Mouse (Mus musculus) intestine, postnatal 0 days (tissue): ENCODE results near the gene Rassf3. TPM values are rescaled to one million over a fixed set of nuclear protein-coding genes. Genes with fewer than 3 reads are reported as not detected.

Source experiments
- ATAC-seq: fragments of 200-750 bp; cut with Nextera tagmentation; 2 replicates; pipeline ENCODE4 v1.8.0; 2017; ENCODE audit warnings: mild to moderate bottlenecking, moderate TSS enrichment, moderate library complexity
- H3K27ac ChIP-seq: fragments of 300-500 bp; sonication (generic); 2 replicates; pipeline ENCODE4 v1.5.1; 2014; ENCODE audit warnings: mild to moderate bottlenecking, low read depth, low read length, moderate library complexity
- H3K27me3 ChIP-seq: fragments of 300-500 bp; sonication (generic); replicated peaks from 2 replicates; pipeline ENCODE4 v1.6.1; 2014; ENCODE audit warnings: low read length, mixed read lengths; ENCODE audit not compliant: control insufficient read depth, insufficient read depth
- H3K36me3 ChIP-seq: fragments of 300-500 bp; sonication (generic); 2 replicates; pipeline ENCODE4 v1.6.1; 2014; ENCODE audit warnings: mild to moderate bottlenecking, moderate library complexity; ENCODE audit not compliant: control insufficient read depth, insufficient read depth
- H3K4me1 ChIP-seq: fragments of 300-500 bp; sonication (generic); replicated peaks from 2 replicates; pipeline ENCODE4 v1.6.1; 2014; ENCODE audit warnings: antibody characterized with exemption, low read length, mixed read lengths; ENCODE audit not compliant: control insufficient read depth, insufficient read depth
- H3K4me2 ChIP-seq: fragments of 300-500 bp; sonication (generic); replicated peaks from 2 replicates; pipeline ENCODE4 v1.6.1; 2014; ENCODE audit warnings: low read depth, mild to moderate bottlenecking, moderate library complexity
- H3K4me3 ChIP-seq: fragments of 300-500 bp; sonication (generic); 2 replicates; pipeline ENCODE4 v1.5.1; 2014; ENCODE audit warnings: low read depth, low read length
- H3K9ac ChIP-seq: fragments of 300-500 bp; sonication (generic); 2 replicates; pipeline ENCODE4 v1.6.1; 2014; ENCODE audit warnings: mild to moderate bottlenecking, low read depth, low read length
- H3K9me3 ChIP-seq: fragments of 300-500 bp; sonication (generic); 2 replicates; pipeline ENCODE4 v1.6.1; 2016; ENCODE audit warnings: mixed run types; ENCODE audit not compliant: control insufficient read depth
- CTCF ChIP-seq: sonication (generic); IDR thresholded peaks from 2 replicates; pipeline ENCODE4 v1.5.1; 2016; ENCODE audit warnings: low read depth, mild to moderate bottlenecking, control low read depth, antibody characterized with exemption, moderate library complexity
- WGBS: fragments of 180-500 bp; shearing (Covaris S2); extraction: QIAGEN DNeasy Blood & Tissue Kit; methylation state at CpG from one replicate; pipeline ENCODE4 v1.1.7; 2014; 5-methylcytosine and 5-hydroxymethylcytosine counted together
- polyA plus RNA-seq: library from polyadenylated mRNA; unstranded; fragments of >200 nt; fragmentation: Nextera tagmentation; extraction: Ambion mirVana; gene quantifications from 2 replicates; pipeline ENCODE4 v1.2.1, GENCODE M21; 2015

The Rassf3 gene
- polyA plus RNA-seq, 1 experiment from 2014 or later: 16.7 TPM

DNA sequence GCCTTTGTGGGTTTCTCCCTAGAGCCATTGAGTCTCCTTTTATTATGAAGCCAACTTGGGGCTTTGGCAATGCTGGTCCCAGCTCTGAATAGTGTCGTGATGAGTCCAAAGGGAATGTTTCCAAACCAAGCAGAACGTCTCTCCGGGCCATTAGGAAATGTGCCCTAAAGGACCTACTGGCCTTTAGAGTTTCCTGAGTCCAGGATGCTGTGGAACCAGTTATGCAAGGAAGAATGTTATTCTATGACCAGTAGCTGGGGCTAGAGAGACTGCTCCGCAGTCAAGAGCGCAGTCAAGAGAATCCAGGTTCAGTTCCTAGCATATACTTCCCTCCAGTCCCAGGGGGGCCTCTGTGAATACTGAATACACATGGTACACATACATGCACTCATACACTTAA is 23.9 kb upstream of the Rassf3 start:
- no peak overlapping the region for H3K4me2 ChIP-seq
- peak overlapping the region; percentile 76 for H3K27ac ChIP-seq
- H3K9ac ChIP-seq: no peak overlapping the region
- H3K4me1 ChIP-seq: no peaks in the 10 kb centered on the region; the same call in 1 of the 2 replicates
- ATAC-seq: peak; percentile 54
- H3K36me3 ChIP-seq: no peaks in the 10 kb centered on the region
- H3K4me3 ChIP-seq: no peak overlapping the region
- no peaks in the 10 kb centered on the region for H3K27me3 ChIP-seq
- TF ChIP-seq CTCF: peak; percentile 73
- H3K9me3 ChIP-seq: no peaks in the 10 kb centered on the region
- 35% methylated on average over 5 of the region's 5 CpGs for WGBS

DNA sequence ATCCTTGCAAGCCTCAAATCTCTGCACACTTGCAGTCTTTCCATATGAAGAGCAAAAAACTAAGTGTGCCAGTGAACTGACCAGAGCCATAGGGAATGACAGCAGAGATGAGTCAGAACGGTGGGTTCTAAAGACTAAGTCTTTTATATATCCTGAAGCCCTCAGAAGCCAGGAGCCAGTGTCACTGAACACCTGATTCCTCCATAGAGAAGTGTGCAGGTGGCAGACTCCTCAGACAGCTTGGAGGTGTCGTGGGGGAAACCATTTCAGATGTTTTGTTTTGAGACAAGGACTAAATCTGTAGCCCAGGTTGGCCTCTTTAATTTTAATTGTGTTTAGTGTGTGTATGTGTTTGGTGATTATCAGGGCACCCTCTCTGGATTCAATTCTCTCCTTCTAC is 22.9 kb upstream of the Rassf3 start:
- Histone ChIP-seq H3K9me3 (no peaks in the 10 kb centered on the region), H3K9ac (no peak overlapping the region), H3K4me2 (no peak overlapping the region), H3K36me3 (no peaks in the 10 kb centered on the region), H3K27ac (no peak overlapping the region), H3K4me3 (no peak overlapping the region), H3K4me1 (0 out of 2 replicates have a peak, but pooled peaks cover 6% of the 10 kb centered on the region), H3K27me3 (no peaks in the 10 kb centered on the region)
- TF ChIP-seq CTCF: no peak
- 49% methylated on average over 2 of the region's 2 CpGs for WGBS
- no peak for ATAC-seq

DNA sequence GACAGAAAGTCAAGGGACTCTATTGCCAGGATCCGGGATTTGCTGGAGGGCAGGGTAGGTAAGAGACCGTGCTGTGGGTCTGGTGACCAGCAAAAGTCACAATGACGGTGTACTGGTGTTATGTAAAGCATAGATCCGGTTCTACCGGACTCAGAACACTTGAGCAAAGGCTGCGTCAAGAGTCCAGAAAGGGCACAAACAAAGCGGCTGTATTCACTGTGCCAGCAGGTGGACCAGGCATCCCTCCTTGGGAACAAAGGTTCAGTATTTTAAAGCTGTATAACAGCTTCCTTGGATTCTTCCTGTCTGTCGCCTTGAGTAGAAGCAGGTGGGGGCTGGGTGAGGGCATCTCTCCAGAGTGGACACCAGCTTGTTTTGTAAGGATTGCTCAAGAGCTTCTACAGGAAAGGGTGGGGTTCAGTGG is 22.3 kb upstream of the Rassf3 start:
- Histone ChIP-seq H3K9me3 (no peaks in the 10 kb centered on the region), H3K36me3 (no peaks in the 10 kb centered on the region), H3K4me3 (no peak overlapping the region), H3K4me1 (0 out of 2 replicates have a peak, but pooled peaks cover 9% of the 10 kb centered on the region), H3K4me2 (0 out of 2 replicates have a peak overlapping the region, but pooled peaks have one; percentile 32), H3K27ac (peak overlapping the region; percentile 67), H3K27me3 (no peaks in the 10 kb centered on the region), H3K9ac (no peak overlapping the region)
- WGBS: 31% methylated on average over 8 of the region's 8 CpGs
- TF ChIP-seq CTCF: no peak
- ATAC-seq: peak; percentile 73

DNA sequence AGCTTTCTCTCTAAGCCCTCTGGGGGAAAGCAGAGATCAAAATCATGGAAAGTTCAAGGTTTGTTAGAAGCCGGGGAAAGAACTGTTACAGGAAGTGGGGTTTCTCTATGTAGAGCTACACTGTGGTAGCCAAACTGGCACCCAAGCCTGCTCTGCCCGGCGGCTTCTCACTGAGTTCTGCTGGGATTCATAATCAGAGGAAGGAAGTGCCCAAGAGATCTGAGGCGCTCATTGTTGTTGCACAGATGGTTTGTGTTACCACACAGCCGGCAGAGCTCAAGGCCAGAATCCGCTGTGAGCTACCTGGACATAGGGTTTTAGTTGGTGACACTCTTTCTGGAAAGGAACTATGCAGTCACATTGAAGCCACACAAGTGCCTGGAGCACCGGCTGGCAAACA is 21.8 kb upstream of the Rassf3 start:
- H3K27me3 ChIP-seq: no peaks in the 10 kb centered on the region
- peak overlapping the region; percentile 67 for H3K27ac ChIP-seq
- 0 out of 2 replicates have a peak overlapping the region, but pooled peaks have one; percentile 32 for H3K4me2 ChIP-seq
- WGBS: 73% methylated on average over 7 of the region's 7 CpGs
- H3K9ac ChIP-seq: no peak overlapping the region
- no peak for ATAC-seq
- TF ChIP-seq CTCF: no peak
- H3K4me1 ChIP-seq: 0 out of 2 replicates have a peak, but pooled peaks cover 9% of the 10 kb centered on the region
- no peaks in the 10 kb centered on the region for H3K36me3 ChIP-seq
- H3K4me3 ChIP-seq: no peak overlapping the region
- no peaks in the 10 kb centered on the region for H3K9me3 ChIP-seq

DNA sequence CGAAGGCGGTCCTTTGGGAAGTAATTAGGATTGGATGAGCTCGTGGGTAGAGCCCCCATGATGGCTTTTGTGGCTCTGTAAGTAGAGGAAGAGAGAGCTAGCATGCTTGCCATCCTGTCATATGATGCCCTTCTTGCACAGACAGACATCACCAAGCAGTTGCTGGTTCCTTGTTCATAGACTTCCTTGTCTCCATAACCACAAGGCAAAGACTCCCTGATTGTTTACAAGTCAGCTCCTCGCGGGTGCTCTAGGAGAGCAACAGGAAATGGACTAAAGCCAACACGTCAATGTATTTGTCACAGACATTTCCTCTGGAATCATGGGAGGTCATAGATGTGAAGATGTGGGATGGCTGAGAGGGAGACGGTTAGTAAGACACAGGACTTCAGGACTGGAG is 20.5 kb upstream of the Rassf3 start:
- H3K27me3 ChIP-seq: no peaks in the 10 kb centered on the region
- H3K4me1 ChIP-seq: peaks cover 9% of the 10 kb centered on the region; the same call in 1 of the 2 replicates
- no peak for TF ChIP-seq CTCF
- no peak for ATAC-seq
- no peaks in the 10 kb centered on the region for H3K36me3 ChIP-seq
- no peaks in the 10 kb centered on the region for H3K9me3 ChIP-seq
- H3K4me2 ChIP-seq: no peak overlapping the region
- no peak overlapping the region for H3K4me3 ChIP-seq
- no peak overlapping the region for H3K27ac ChIP-seq
- H3K9ac ChIP-seq: no peak overlapping the region
- WGBS: 55% methylated on average over 7 of the region's 7 CpGs

GRCm38 (mm10) chr10:121494163-121494425 is 17.9 kb upstream of the Rassf3 start:
- no peak for ATAC-seq
- no peak overlapping the region for H3K9ac ChIP-seq
- no peak for TF ChIP-seq CTCF
- H3K27me3 ChIP-seq: no peaks in the 10 kb centered on the region
- no peak overlapping the region for H3K4me2 ChIP-seq
- 76% methylated on average over 2 of the region's 2 CpGs for WGBS
- no peak overlapping the region for H3K4me3 ChIP-seq
- H3K36me3 ChIP-seq: no peaks in the 10 kb centered on the region
- H3K27ac ChIP-seq: peak overlapping the region; percentile 82
- no peaks in the 10 kb centered on the region for H3K9me3 ChIP-seq
- H3K4me1 ChIP-seq: peaks cover 9% of the 10 kb centered on the region; the same call in 1 of the 2 replicates
